Mouse (Mus musculus) gastrocnemius, postnatal 25 days (tissue): ENCODE data around the gene Rsl24d1. TPM values are rescaled to one million over a fixed set of nuclear protein-coding genes. Genes with fewer than 3 reads are reported as not detected.
A peak's percentile ranks its signal among the peaks of the same experiment; 100 is the strongest.
"Not testable (repeated sequence)": the region's sequence is repeated elsewhere in the genome, so short reads cannot be mapped to it uniquely, and the experiment has no call there.

ENCODE experiments used
- DNase-seq: peaks from one replicate; pipeline ENCODE4 v3.0.0; 2022
- long read RNA-seq, 2 experiments: library from polyadenylated mRNA; stranded (forward); transcript quantifications; one replicate each; pipeline ENCODE4 v2.0.0; 2021
- total RNA-seq, 2 experiments: library from RNA; stranded (reverse); gene quantifications; 1 replicate in 1 of 2; 2 replicates in 1 of 2; pipeline ENCODE4 v1.2.3; 2021

Gene Rsl24d1
- total RNA-seq = 10 to 100 TPM; 39.7 to 43.8 TPM
- long read RNA-seq, experiment 1, transcript Rsl24d1-201 (6 exons, 1,543 nt) = major isoform, 41 of 48 reads
- long read RNA-seq, experiment 1, partial matches to known transcripts = 2 of 48 reads
- long read RNA-seq, experiment 1, other reads (novel, unspliced or antisense) = 5 of 48 reads
- long read RNA-seq, experiment 2, transcript Rsl24d1-201 (6 exons, 1,543 nt) = major isoform, 32 of 32 reads
- long read RNA-seq, experiment 2, partial matches to known transcripts = 0 of 32 reads
- long read RNA-seq, experiment 2, other reads (novel, unspliced or antisense) = 0 of 32 reads

DNA sequence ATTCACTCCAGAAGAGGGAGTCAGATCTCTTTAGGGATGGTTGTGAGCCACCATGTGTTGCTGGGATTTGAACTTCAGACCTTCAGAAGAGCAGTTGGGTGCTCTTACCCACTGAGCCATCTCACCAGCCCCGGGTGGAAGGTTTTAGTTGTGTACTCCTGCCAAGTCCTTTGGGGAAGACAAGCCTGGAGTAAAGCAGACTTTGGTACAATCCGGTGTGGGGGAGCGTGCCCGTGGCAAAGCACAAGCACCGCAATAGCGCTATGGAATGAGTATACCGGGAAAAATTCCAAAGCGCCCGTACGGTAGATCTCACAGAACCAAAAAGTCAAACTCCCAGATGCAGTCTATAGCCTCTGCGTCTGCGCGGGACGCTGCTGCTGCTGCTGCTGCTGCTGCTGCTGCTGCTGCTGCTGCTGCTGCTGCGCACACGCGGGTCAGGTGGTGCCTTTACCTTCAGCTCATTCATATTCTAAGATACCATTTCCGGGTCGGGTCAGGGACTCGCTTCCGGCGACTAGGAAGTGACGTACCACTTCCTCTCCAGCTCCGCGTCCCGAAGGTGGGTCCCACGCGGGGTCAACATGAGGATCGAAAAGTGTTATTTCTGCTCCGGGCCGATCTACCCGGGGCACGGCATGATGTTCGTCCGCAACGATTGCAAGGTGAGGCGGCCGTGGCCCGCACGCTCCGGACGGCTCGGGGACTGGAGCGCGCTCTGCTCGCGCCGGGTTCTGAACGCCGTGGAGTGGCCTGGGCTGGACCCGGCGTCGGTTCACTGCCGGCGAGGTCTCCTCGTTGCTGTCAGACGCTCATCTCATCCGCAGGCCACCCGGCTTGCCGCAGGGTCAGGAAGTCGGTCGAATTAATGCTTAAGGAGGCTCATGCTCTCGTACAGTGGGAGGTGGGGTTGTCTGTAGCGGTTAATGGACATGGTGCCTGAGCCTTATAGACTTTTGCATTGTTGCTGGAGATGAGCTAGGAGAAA lies at the start of gene Rsl24d1:
Rsl24d1 (plus strand) TSS at position 508 of the 988 bp plus-strand sequence.
- peak; percentile 73 for DNase-seq

DNA sequence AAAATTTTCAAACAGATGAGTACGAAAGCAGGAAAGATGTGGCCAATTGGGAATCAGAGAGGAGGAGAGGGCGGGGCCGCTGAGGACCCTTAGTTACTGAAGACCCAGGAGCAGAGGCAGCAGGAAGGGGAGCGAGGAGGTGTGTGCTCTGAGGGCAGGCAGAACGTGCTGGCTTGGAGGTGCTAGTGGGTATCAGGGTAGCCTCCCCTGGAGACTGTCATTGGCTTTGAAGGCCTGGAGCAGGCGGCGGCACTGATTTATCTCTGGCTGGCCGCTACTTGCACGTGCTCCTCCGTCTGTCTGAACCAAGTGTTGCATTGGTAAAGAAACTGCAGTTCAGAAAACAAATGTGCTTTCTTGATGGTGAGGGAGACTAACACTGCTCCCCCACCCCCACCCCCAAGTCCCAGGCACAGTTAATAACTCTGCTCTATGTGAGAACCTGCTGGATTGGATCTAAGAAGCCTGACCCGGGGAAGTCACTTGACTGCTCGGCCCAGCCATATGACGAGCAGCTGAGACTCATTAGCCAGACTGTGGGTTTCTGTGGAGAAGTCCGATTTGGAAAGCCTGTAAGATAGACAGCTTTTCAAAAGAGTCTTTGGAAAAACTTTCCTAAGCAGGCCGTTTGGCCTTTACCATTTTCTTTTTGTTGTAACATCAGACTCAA lies 49.5 kb upstream of the Rsl24d1 start:
- DNase-seq = no peak

DNA sequence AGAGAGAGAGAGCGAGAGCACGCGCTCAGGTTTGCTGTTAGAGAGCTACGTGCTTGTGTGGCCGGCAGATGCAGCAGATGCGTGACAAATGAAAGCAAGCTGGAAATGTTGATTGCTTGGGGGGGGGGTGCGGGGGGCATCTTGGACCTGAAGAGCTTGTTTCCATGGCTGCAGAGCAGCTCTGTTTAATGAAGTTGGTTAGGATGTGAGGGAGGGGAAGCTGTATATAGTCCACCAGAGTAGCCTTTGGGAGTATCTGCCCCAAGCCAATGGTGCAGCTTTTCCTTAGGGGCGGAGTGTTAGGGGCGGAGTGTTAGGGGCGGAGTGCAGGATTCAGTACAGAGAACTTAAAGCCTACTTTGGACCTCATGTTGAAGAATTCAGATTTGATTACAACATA lies 46.1 kb upstream of the Rsl24d1 start:
- no peak for DNase-seq

DNA sequence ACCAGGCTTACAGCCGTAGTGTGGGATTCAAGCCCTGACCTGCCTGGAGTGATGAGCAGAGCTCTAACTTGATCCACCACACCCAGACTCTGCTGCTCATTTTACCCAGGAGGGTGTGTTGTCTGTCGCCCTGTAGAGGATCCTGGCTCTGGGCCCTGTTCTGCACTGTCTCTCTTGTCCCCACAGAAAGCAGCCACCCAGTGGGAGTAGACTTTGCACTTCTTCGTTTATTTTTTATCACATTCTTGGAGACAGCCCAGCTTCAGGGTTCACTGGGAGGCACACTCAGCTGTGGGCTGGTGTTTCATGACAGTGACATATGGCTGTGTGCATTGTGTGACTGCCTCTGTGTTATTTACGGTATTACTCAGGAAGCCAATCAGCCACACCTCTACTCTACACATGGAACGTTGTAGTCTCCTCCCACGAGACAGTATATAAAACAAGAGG lies 45.0 kb upstream of the Rsl24d1 start:
- DNase-seq = no peak

DNA sequence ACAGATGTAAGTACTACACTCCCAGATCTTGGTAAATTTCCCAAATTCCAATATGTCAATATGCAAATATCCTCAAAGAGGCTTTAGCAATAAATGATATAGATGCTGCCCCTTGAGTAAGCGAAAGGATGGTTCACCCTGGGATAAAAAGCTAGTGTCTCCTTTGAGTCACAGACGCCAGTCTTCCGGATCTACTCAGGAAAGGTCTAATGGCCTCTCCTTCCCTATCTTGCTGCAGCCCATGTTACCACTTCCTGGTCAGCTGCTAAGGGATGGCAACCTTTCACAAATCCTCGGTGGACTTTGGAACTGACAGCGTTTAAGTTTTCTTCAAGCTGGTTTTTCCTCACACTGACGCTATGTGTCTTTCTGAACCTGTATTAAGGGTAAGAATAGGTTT lies 44.5 kb upstream of the Rsl24d1 start:
- no peak for DNase-seq

DNA sequence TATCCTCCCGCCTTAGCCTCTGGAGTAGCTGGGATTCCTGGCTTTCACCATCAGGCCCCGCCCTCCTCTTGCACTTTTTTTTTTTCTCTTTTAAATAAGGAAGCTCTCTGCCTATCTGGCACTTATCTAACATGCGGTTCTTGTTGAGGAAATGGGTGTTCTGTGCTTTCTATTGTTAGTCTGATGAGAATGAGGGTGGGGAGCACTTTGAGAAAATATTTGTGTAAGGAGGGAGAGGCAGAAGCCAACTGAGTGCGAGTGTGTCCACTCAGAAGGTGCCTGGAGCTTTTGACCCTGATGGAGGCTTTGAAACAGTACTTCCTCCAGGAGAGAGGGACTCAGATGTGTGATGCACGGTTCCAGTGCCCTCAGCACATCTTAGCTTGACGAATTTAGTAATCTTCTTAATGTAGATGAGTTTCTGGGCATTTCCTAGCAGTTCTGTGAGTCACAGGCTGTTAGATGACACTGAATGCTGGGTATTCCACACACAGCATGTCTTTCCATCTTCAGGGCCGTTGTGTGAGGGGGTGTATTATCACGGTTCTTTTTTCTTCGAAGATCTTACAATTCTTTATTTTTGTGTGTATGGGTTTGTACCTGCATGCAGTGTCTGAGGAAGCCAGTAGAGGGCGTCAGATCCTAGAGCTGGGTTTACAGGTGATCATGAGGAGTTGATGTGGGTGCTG lies 42.1 kb upstream of the Rsl24d1 start:
- DNase-seq = no peak

DNA sequence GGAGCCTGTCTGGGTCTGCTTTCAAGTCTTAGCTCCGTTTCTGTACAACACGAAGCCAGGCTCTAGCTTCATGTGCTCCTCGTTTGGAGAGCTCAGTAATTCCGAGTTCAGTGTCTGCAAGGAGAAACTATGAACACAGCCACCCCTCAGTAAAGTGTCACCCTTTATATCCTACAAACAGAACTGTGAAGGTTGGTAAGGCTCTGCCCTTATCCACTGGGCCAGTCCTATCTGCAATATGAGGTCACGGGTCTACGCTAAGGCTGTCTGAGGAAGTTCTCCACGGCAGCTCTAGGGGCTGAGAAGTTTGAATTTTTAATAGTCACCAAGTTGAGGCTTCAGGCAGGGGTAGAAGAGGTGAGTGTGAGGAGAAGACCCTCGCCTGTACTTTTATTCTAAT lies 40.8 kb upstream of the Rsl24d1 start:
- no peak for DNase-seq

DNA sequence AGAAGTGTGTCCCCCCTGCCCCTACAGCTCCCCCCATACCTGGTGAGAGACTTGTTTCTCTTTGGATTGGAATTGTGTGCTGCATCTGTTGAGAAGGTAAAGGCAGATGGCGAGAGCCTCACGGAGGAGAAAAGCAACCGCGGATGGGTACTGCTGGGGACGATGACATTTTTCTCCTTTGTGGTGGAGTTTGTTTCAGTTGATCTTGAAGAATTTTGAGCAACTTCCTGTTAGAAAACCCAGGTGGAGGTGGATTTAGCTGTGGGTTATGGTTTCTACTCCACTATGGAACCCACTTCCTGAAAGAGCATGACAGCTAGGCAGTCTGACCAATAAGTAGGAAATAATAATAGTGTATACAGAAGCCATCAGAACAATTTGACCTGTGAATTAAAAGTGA lies 40.1 kb upstream of the Rsl24d1 start:
- DNase-seq = no peak

DNA sequence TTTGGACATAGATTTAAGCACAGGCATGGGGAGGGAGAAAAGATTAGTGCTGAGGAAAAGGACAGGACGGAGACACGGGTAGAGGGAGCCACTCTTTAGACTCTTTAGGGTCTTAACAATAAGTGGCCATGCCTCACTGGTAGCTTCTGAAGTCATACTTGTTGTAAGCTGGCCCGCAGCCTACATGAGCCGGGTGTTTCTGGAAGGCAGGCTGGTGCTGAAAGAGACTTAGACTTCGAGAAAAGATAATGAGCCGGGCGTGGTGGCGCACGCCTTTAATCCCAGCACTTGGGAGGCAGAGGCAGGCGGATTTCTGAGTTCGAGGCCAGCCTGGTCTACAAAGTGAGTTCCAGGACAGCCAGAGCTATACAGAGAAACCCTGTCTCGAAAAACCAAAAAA lies 33.9 kb upstream of the Rsl24d1 start:
- not testable (repeated sequence) for DNase-seq

DNA sequence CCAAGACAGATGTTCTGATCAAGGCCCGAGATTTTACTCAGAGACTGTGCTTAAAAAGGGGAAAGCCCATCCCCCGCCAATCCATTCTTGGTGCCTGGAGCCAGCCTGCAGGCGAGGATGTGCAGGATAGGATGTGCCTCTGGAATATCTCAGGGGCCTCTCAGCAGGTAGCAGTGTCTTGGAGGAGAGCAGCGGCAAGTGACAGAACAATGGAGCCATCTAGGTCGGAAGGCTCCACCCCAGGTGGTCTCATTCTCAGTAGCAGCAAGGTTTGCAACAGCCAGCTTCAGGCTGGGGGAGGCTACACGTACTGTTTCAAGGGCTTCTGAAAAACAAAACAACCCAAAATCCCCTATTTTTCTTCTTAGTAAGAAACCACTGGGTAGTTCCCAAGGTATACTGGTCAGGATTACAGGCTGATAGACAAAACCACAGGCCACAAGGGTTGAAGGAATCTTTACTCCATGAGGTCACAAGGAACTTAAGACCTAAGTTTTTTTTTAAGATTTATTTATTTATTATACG lies 33.4 kb upstream of the Rsl24d1 start:
- DNase-seq = no peak

DNA sequence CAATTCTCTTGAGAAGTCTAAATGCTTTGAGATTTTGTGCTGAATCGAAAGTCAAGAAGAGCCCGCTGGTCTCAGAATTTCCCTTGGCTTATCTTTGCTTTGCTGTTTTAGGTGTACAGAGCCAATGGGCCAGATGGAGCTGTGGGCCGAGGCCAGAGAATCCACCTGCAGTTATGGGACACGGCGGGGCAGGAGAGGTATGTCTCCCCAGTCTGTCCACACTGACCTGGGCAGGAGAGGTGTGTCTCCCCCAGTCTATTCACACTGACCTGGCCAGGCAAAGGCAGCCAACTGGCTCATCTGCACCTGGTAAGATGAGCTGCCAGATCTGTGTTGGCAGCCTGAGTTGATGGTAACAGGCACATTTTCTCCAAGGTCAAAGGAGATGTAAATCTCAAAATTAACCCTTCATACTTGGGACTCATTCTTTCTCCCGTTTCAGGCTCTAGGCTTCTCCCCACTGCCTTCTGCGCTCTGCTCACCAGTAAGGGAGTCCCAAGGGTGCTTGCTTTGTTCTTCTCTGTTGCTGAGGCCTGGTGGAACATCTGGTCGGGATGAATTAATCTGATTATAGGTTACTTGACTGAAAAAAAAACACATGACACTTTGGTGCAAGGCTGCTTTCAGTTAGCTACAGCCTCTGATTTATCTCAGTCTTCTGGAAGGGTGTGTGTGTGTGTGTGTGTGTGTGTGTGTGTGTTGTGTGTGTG lies 30.8 kb upstream of the Rsl24d1 start:
- DNase-seq = no peak

DNA sequence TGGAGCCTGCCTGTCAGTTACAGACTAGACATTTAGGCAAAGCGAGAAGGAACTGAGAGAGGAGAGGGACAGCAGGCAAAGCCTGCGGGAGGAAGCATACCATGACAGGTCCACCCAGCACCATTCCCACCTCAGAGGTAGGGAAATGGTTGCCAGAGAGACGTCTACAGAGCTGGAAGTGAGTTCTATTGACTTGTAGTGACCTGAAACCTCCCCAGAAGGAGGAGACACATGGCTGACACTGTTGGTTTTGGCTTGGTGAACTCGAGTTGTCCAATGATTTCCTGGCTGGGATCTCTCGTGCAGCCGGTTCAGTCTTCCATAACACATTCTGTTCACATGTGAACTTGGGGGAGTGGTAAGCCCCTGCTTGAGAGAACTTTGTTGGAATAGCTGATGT lies 29.3 kb upstream of the Rsl24d1 start:
- DNase-seq = no peak

DNA sequence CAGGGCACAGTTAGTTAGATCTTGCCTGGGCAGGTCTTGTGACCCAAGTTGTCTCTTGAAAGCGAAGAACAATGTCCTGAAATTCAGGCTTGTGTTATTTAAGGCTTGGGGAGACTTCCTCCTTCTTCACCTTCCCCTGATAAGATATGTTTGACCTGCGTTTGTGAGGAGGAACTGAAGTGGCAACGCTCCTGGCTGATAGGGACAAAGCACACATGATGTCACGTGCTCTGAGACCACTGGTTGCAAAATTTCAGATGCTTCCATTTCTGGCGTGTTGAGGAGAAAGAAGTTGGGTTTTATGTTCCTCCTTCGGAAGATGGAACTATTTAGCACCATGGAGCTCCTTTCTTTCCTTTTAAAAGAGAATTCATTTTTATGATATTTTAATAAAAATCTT lies 27.4 kb upstream of the Rsl24d1 start:
- no peak for DNase-seq

DNA sequence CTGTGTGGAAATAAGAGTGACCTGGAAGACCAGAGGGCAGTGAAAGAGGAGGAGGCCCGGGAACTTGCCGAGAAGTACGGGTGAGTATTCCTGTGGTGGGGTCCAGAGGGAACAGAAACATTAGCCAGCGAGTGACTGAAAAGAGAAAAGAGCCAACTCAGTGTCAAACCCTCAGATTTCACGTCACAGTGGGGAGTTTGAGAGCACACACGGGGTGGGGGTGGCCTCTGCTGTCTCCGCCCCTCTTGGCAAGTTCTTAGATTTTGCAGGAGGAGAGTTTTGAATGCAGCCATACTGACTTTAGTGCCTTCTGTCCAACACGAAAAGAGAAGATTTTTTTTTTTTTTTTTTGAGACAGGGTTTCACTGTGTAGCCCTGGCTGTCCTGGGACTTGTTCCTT lies 26.1 kb upstream of the Rsl24d1 start:
- DNase-seq = no peak

DNA sequence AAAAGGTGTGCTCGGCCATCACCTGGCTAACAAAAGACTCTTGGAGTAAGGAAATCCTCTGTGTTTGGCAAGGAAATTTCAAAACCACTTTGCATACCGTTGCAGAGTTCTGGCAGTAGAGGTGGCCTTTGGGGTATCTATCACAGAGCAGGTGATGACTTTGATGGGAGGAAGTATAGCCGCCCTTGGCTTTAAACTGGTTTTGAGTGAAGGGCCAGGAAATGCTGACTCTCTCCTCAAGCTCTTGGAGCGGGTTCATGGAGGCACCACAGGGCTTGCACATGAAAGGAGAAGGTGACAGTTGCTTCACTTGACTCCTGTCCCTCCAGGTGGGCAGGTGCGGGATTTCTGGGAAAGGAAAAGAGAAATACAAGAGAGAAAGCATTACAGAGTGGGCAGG lies 25.6 kb upstream of the Rsl24d1 start:
- DNase-seq = no peak

DNA sequence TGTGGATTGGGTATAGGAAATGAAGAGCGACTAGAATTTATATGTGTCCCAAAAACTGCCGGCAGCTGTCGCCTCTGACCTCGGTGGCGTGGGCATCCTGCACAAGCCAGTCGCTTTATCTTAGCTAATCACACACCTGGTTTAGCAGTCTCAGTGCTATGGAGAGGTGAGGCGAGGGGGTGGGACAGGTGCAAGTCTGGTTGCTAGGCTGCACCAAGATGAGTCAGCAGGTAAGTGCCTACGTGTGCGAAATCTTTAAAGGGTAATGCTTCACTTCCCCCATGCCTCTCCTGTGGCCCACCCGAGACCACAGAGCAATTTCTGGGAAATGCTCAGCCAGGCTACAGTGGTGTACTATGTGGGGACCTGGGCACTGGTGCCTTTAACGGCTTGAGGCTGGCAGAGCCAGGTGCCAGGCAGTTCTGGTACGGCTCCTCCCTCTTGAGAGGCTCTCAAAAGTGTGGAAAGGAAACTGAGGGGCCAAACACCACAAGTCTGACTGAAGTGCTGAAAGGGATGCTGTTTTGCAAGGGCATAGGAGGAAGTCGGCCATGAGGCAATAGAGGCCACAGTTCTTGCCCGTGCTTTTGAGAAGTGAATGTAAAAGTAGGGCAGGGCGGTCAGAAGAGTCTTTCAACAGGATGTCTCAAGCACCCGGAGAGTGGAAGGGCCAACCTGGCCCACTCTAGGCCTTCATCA lies 23.9 kb upstream of the Rsl24d1 start:
- DNase-seq = no peak

DNA sequence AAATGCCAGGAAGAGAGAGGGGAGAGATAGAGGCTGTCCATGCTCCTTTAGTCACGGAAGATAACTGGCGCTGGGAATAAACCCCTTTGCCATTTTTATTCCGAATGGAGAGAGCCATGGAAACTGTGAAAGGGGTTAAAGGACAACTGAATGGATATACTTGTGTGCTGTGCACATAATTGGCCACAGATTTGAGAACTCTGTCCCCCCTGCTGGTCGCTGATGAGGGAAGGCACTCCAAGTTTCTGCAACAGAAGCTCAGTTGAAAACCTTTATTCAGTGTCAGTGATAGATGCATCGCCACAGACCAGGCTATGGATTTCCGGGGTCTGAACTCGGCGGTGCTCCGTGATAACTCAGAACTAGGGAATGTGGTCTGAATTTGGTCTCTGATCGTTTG lies 23.1 kb upstream of the Rsl24d1 start:
- no peak for DNase-seq

DNA sequence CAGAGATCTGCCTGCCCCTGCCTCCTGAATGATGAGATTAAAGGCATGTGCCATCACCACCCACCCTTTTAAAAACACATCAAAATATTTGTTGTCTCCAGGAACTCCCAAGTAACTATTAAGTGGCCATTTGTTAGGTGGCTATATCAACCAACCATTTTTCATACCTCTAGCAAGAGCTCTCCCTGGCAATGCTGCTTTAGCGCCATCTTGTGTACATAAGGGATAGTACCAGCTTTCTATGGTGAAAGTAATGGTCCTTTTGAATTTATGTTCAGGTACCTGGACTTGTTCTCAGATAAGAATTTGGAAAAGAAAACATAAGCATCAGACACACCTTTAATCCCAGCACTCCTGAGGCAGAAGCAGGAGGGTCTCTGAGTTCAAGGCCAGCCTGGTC lies 21.5 kb upstream of the Rsl24d1 start:
- no peak for DNase-seq

DNA sequence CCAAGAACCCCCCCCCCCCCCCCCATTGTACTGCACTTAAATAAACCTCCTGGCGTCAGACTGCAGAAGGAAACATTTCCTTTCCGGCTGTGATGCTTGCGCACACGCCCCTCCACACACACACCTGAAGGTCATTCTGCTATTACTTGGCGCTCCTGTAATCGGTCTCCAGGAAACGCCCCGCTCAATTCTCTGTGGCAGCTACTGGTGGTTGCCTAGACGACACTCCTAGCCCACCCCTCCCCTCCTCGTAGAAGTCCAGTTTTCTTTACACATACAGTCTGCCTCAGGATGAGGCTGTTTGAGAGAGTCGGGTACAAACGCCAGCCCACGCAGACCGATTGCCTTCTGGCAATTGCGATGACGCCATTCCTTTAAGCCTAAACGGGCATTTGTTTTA lies 18.6 kb upstream of the Rsl24d1 start:
- no peak for DNase-seq

DNA sequence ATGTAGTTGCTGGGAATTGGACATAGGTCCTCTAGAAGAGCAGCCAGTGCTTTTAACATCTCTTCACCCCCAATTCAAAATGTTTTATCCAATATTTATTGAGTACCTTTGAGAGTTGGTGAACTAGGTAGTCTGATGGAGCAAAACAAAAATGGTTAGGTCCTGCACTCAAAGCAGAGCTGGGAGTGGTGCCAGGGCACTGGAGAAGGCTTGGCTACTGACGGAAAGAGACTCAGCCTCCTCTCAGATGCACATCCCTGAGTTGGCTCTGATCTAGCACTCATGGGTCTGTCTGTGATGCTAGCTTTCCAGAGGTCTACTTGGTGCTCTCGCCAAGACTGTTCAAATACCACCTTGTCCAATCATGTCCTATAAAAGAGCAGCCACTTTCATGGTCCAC lies 15.3 kb upstream of the Rsl24d1 start:
- DNase-seq = no peak

DNA sequence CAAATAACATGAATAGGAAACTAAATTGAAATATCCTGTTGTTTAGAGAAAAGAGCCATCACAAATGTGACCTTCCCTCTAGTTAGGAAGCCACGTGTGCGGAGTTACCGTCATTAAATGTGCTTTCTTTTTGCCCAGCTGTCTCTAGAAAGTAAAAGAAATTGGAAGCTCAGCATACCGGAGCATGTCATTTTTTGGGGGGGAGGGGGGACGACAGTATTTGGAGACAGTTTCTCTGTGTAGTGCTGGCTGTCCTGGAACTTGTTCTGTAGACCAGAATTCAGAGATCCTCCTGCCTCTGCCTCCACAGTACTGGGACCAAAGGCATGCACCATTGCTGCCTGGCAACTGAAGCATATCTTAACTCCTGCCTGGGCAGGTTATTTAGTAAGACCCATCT lies 11.7 kb upstream of the Rsl24d1 start, which contains the start of gene Khdc3:
Khdc3 (plus strand) TSS at position 301 of the 400 bp plus-strand sequence.
- DNase-seq = no peak
